Mouse (Mus musculus) embryonic facial prominence, embryonic 14.5 days (tissue): ENCODE measurements around the gene Sdhaf2. TPM values are rescaled to one million over a fixed set of nuclear protein-coding genes. Genes with fewer than 3 reads are reported as not detected.
A peak's percentile ranks its signal among the peaks of the same experiment; 100 is the strongest.

Experiments used
- ATAC-seq: fragments of 200-750 bp; cut with Nextera tagmentation; 2 replicates; pipeline ENCODE4 v1.8.0; 2017; ENCODE audit warnings: low read depth, moderate number of reproducible peaks, moderate TSS enrichment
- DNase-seq: peaks from one replicate; pipeline ENCODE4 v3.0.0-alpha.2; 2015; ENCODE audit warnings: low spot score
- H3K27ac ChIP-seq: fragments of 300-500 bp; sonication (generic); replicated peaks from 2 replicates; pipeline ENCODE4 v1.5.1; 2014; ENCODE audit warnings: low read depth, mild to moderate bottlenecking, low read length, moderate library complexity
- H3K27me3 ChIP-seq: fragments of 300-500 bp; sonication (generic); replicated peaks from 2 replicates; pipeline ENCODE4 v1.6.1; 2014; ENCODE audit warnings: low read length; ENCODE audit not compliant: control insufficient read depth, insufficient read depth
- H3K36me3 ChIP-seq: fragments of 300-500 bp; sonication (generic); 2 replicates; pipeline ENCODE4 v1.6.1; 2014; ENCODE audit warnings: low read length, mixed read lengths; ENCODE audit not compliant: control insufficient read depth, insufficient read depth
- H3K4me1 ChIP-seq: fragments of 300-500 bp; sonication (generic); 2 replicates; pipeline ENCODE4 v1.6.1; 2014; ENCODE audit warnings: antibody characterized with exemption, low read length; ENCODE audit not compliant: control insufficient read depth, insufficient read depth
- H3K4me2 ChIP-seq: fragments of 300-500 bp; sonication (generic); 2 replicates; pipeline ENCODE4 v1.6.1; 2014; ENCODE audit warnings: low read depth, mild to moderate bottlenecking, low read length, moderate library complexity, mixed read lengths
- H3K4me3 ChIP-seq: fragments of 300-500 bp; sonication (generic); 2 replicates; pipeline ENCODE4 v1.5.1; 2014; ENCODE audit warnings: low read depth, mild to moderate bottlenecking, low read length
- H3K9ac ChIP-seq: fragments of 300-500 bp; sonication (generic); 2 replicates; pipeline ENCODE4 v1.6.1; 2014; ENCODE audit warnings: low read depth, mild to moderate bottlenecking, low read length, moderate library complexity, mixed read lengths
- H3K9me3 ChIP-seq: fragments of 300-500 bp; sonication (generic); 2 replicates; pipeline ENCODE4 v1.6.1; 2016; ENCODE audit warnings: low read length; ENCODE audit not compliant: control insufficient read depth
- WGBS: fragments of 180-500 bp; shearing (Covaris S2); extraction: QIAGEN DNeasy Blood & Tissue Kit; methylation state at CpG from one replicate; pipeline ENCODE4 v1.1.7; 2014; 5-methylcytosine and 5-hydroxymethylcytosine counted together
- polyA plus RNA-seq: library from polyadenylated mRNA; unstranded; fragments of >200 nt; fragmentation: Nextera tagmentation; extraction: Ambion mirVana; gene quantifications from 2 replicates; pipeline ENCODE4 v1.2.1, GENCODE M21; 2014

Gene Sdhaf2
- polyA plus RNA-seq, 1 experiment from 2014 or later: 62.1 TPM

GRCm38 (mm10) chr19:10457484-10457800, 68.5 kb downstream of the Sdhaf2 start:
- no peaks in the 10 kb centered on the region for H3K9me3 ChIP-seq
- H3K9ac ChIP-seq: peak overlapping the region; percentile 54
- ATAC-seq (peak; percentile 93), DNase-seq (peak; percentile 94)
- peaks cover 7% of the 10 kb centered on the region for H3K4me1 ChIP-seq
- H3K4me2 ChIP-seq: peak overlapping the region; percentile 93
- H3K27me3 ChIP-seq: peaks cover 67% of the 10 kb centered on the region
- whole genome bisulfite sequencing: 1% methylated on average over 21 of the region's 34 CpGs
- no peak overlapping the region for H3K27ac ChIP-seq
- peak overlapping the region; percentile 53 for H3K4me3 ChIP-seq
- no peaks in the 10 kb centered on the region for H3K36me3 ChIP-seq

- Histone ChIP-seq H3K4me3 (peak within 1 kb of the TSS; percentile 53), H3K27me3 (peaks cover 66% of the 10 kb centered on the region), H3K9me3 (no peaks in the 10 kb centered on the region), H3K27ac (0 out of 2 replicates have a peak within 1 kb of the TSS, but pooled peaks have one; percentile 10), H3K9ac (peak within 1 kb of the TSS; percentile 54), H3K4me1 (peaks cover 5% of the 10 kb centered on the region), H3K36me3 (no peaks in the 10 kb centered on the region), H3K4me2 (peak within 1 kb of the TSS; percentile 93)
- DNase-seq (peak; percentile 80), ATAC-seq (peak; percentile 77)
- WGBS: under 1% methylated on average over 52 of the region's 96 CpGs
These were observed 69.0 kb downstream of the Sdhaf2 start, which contains the start of gene Lrrc10b for GRCm38 (mm10) chr19:10456752-10457483. Gene Lrrc10b (minus strand): TSS chr19:10457473.

GRCm38 (mm10) chr19:10455437-10455806, 70.5 kb downstream of the Sdhaf2 start:
- H3K4me3 ChIP-seq: no peak overlapping the region
- H3K27ac ChIP-seq: no peak overlapping the region
- peaks cover 5% of the 10 kb centered on the region for H3K4me1 ChIP-seq
- WGBS: 73% methylated on average over 3 of the region's 3 CpGs
- H3K36me3 ChIP-seq: no peaks in the 10 kb centered on the region
- H3K4me2 ChIP-seq: no peak overlapping the region
- peaks cover 62% of the 10 kb centered on the region for H3K27me3 ChIP-seq
- ATAC-seq: no peak
- no peaks in the 10 kb centered on the region for H3K9me3 ChIP-seq
- DNase-seq: no peak
- no peak overlapping the region for H3K9ac ChIP-seq

- no peak overlapping the region for H3K4me3 ChIP-seq
- no peak overlapping the region for H3K9ac ChIP-seq
- DNase-seq (no peak), ATAC-seq (no peak)
- peaks cover 5% of the 10 kb centered on the region for H3K4me1 ChIP-seq
- no peak overlapping the region for H3K27ac ChIP-seq
- no peak overlapping the region for H3K4me2 ChIP-seq
- no peaks in the 10 kb centered on the region for H3K9me3 ChIP-seq
- peaks cover 58% of the 10 kb centered on the region for H3K27me3 ChIP-seq
- WGBS: 66% methylated on average over 4 of the region's 4 CpGs
- H3K36me3 ChIP-seq: no peaks in the 10 kb centered on the region
These were observed 71.1 kb downstream of the Sdhaf2 start for GRCm38 (mm10) chr19:10454718-10455436.

Other genes starting within 250 kb of the Sdhaf2 start
- 2.8 and 2.9 TPM in 2 replicates for gene Dagla, start 221.3 kb downstream of the Sdhaf2 start, polyA plus RNA-seq
- 1.4 and 2.0 TPM in 2 replicates for gene Syt7, start 137.1 kb downstream of the Sdhaf2 start, polyA plus RNA-seq
- 0.68 and 1.4 TPM in 2 replicates for gene Lrrc10b, start 68.7 kb downstream of the Sdhaf2 start, polyA plus RNA-seq
- gene Ppp1r32, start 43.2 kb downstream of the Sdhaf2 start, polyA plus RNA-seq: 0.45 and 2.5 TPM in 2 replicates
- 50.9 TPM in 2 replicates for gene Cpsf7, start 876 bp downstream of the Sdhaf2 start, polyA plus RNA-seq
- 42.6 and 49.7 TPM in 2 replicates for gene Tmem216, start 30.1 kb upstream of the Sdhaf2 start, polyA plus RNA-seq
- gene Cyb561a3, start 51.0 kb upstream of the Sdhaf2 start, polyA plus RNA-seq: 17.8 and 20.7 TPM in 2 replicates
- 30.8 and 34.1 TPM in 2 replicates for gene Tmem138, start 51.2 kb upstream of the Sdhaf2 start, polyA plus RNA-seq
- 349 and 405 TPM in 2 replicates for gene Ddb1, start 79.2 kb upstream of the Sdhaf2 start, polyA plus RNA-seq
- 13.9 and 15.4 TPM in 2 replicates for gene Tkfc, start 79.5 kb upstream of the Sdhaf2 start, polyA plus RNA-seq
- 1.5 and 1.8 TPM in 2 replicates for gene Vwce, start 108.1 kb upstream of the Sdhaf2 start, polyA plus RNA-seq
- gene Pga5, start 151.9 kb upstream of the Sdhaf2 start, polyA plus RNA-seq: 0.14 TPM in 1 of 2 replicates, not detected in the other
- 34.8 and 35.9 TPM in 2 replicates for gene Vps37c, start 162.6 kb upstream of the Sdhaf2 start, polyA plus RNA-seq
- 0.58 and 0.78 TPM in 2 replicates for gene Cd5, start 212.9 kb upstream of the Sdhaf2 start, polyA plus RNA-seq